Mouse (Mus musculus) kidney, adult 9 months (tissue): Measurements from ENCODE around the gene Cct8.

Experiments
- DNase-seq: peaks from one replicate; pipeline ENCODE4 v3.0.0; 2022

The Cct8 gene

GRCm38 (mm10) chr16:87444071-87444470, 51.6 kb downstream of the Cct8 start:
- DNase-seq, result no peak

- DNase-seq, result no peak
These were observed 52.4 kb downstream of the Cct8 start for GRCm38 (mm10) chr16:87443245-87443644.

- no peak for DNase-seq
These were observed 53.4 kb downstream of the Cct8 start for GRCm38 (mm10) chr16:87442291-87442690.

GRCm38 (mm10) chr16:87441089-87441488, 54.6 kb downstream of the Cct8 start:
- peak; percentile 64 for DNase-seq

GRCm38 (mm10) chr16:87440184-87440686, 55.4 kb downstream of the Cct8 start, which contains the start of gene Rwdd2b:
TSS of gene Rwdd2b (minus strand) at chr16:87440573.
- DNase-seq, result peak; percentile 94

GRCm38 (mm10) chr16:87438697-87439096, 57.0 kb downstream of the Cct8 start:
- no peak for DNase-seq

- no peak for DNase-seq
These were observed 58.6 kb downstream of the Cct8 start for GRCm38 (mm10) chr16:87437096-87437495.

GRCm38 (mm10) chr16:87435411-87436205, 60.1 kb downstream of the Cct8 start:
- no peak for DNase-seq

- DNase-seq, result peak; percentile 85
These were observed 60.7 kb downstream of the Cct8 start for GRCm38 (mm10) chr16:87434946-87435345.

GRCm38 (mm10) chr16:87434266-87434665, 61.4 kb downstream of the Cct8 start:
- DNase-seq, result peak; percentile 31
